Mouse (Mus musculus) thymus, adult 2 months (tissue): ENCODE data around the gene St14. TPM values are rescaled to one million over a fixed set of nuclear protein-coding genes. Genes with fewer than 3 reads are reported as not detected.

Source experiments
- DNase-seq: peaks from one replicate; pipeline ENCODE4 v3.0.0; 2021
- H3K27ac ChIP-seq: fragments of 200-500 bp; 2 replicates; pipeline ENCODE4 v1.5.1; 2012; ENCODE audit warnings: low read length, control low read depth; ENCODE audit not compliant: control insufficient read depth, insufficient read depth
- H3K27me3 ChIP-seq: fragments of 200-500 bp; 2 replicates; pipeline ENCODE4 v1.6.1; 2012; ENCODE audit warnings: mild to moderate bottlenecking, low read length, moderate library complexity, mixed read lengths; ENCODE audit not compliant: control insufficient read depth, insufficient read depth
- H3K36me3 ChIP-seq: fragments of 200-500 bp; 2 replicates; pipeline ENCODE4 v1.6.1; 2012; ENCODE audit warnings: mild to moderate bottlenecking, low read length, moderate library complexity; ENCODE audit not compliant: control insufficient read depth, insufficient read depth
- H3K4me1 ChIP-seq: fragments of 200-500 bp; replicated peaks from 2 replicates; pipeline ENCODE4 v1.6.1; 2012; ENCODE audit warnings: low read length; ENCODE audit not compliant: control insufficient read depth, insufficient read depth
- H3K4me3 ChIP-seq: fragments of 200-500 bp; 2 replicates; pipeline ENCODE4 v1.5.1; 2012; ENCODE audit warnings: mild to moderate bottlenecking, low read length, control low read depth, moderate library complexity; ENCODE audit not compliant: control insufficient read depth, insufficient read depth
- CTCF ChIP-seq: fragments of 200-500 bp; IDR thresholded peaks from 2 replicates; pipeline ENCODE4 v1.5.1; 2012; ENCODE audit warnings: mild to moderate bottlenecking, control low read depth, low read length, moderate library complexity, borderline replicate concordance; ENCODE audit not compliant: control insufficient read depth, poor library complexity, insufficient read depth; ENCODE audit errors: extremely low read depth
- POLR2A ChIP-seq: fragments of 200-500 bp; IDR thresholded peaks from 2 replicates; pipeline ENCODE4 v1.6.1; 2012; ENCODE audit warnings: mild to moderate bottlenecking, low read length, control low read depth, moderate library complexity; ENCODE audit not compliant: control insufficient read depth, poor library complexity, insufficient read depth; ENCODE audit errors: extremely low read depth
- whole genome bisulfite sequencing: fragments of 180-500 bp; shearing (Covaris S2); methylation state at CpG from one replicate; pipeline ENCODE4 v1.1.7; 2018; 5-methylcytosine and 5-hydroxymethylcytosine counted together
- polyA plus RNA-seq: library from polyadenylated mRNA; depleted of rRNA; stranded (reverse); fragments of >200 nt; gene quantifications from 2 replicates; pipeline ENCODE4 v1.2.3, GENCODE M21; 2012; rRNA removed

St14 gene
- polyA plus RNA-seq, 1 experiment: 15.8 TPM

GRCm38 (mm10) chr9:31050208-31050607 is 81.4 kb downstream of the St14 start:
- no peaks in the 10 kb centered on the region for H3K4me1 ChIP-seq
- no peak for DNase-seq
- no peak overlapping the region for H3K27ac ChIP-seq
- H3K27me3 ChIP-seq: no peaks in the 10 kb centered on the region
- TF ChIP-seq POLR2A (no peak), CTCF (no peak)
- WGBS: 96% methylated on average over 5 of the region's 5 CpGs
- no peak overlapping the region for H3K4me3 ChIP-seq
- 0 out of 2 replicates have a peak, but pooled peaks cover 11% of the 10 kb centered on the region for H3K36me3 ChIP-seq

Other genes with a start within 250 kb of the St14 start
- gene Adamts15, start 209.4 kb downstream of the St14 start, polyA plus RNA-seq: 0.88 and 1.5 TPM in 2 replicates
- 0.52 and 0.57 TPM in 2 replicates for gene Adamts8, start 189.3 kb downstream of the St14 start, polyA plus RNA-seq
- gene Zbtb44, start 101.2 kb downstream of the St14 start, polyA plus RNA-seq: 10.4 and 14.7 TPM in 2 replicates
- gene Aplp2, start 80.0 kb upstream of the St14 start, polyA plus RNA-seq: 163 and 188 TPM in 2 replicates
- 21.8 and 27.3 TPM in 2 replicates for gene Prdm10, start 148.7 kb upstream of the St14 start, polyA plus RNA-seq